Mouse (Mus musculus): Measurements from ENCODE around the gene Nek7.

GRCm38 (mm10) chr1:138622831-138623230, 2.9 kb upstream of the Nek7 start:
- TF ChIP-seq GATA1 (IDR thresholded peaks at IDR 0.05; ENCODE audit: borderline replicate concordance, low read length) = no peak
- no peak for TF ChIP-seq FLI1 (IDR thresholded peaks at IDR 0.05; ENCODE audit: low read length)

Measured in megakaryocyte, embryonic 14.5 days (primary cell).